Mouse (Mus musculus): ENCODE results near the gene Slc45a2. TPM values are rescaled to one million over a fixed set of nuclear protein-coding genes. Genes with fewer than 3 reads are reported as not detected.
"Not testable (repeated sequence)": the region's sequence is repeated elsewhere in the genome, so short reads cannot be mapped to it uniquely, and the experiment has no call there.

The Slc45a2 gene
- polyA plus RNA-seq, 1 experiment from 2014 or later: not detected

- not testable (repeated sequence) for H3K27ac ChIP-seq (ENCODE audit: low read depth, low read length); H3K36me3 ChIP-seq (ENCODE audit: control insufficient read depth, insufficient read depth, low read length); H3K9ac ChIP-seq (ENCODE audit: low read length); H3K27me3 ChIP-seq (replicated peaks; ENCODE audit: control insufficient read depth, insufficient read depth, low read length); ATAC-seq; H3K9me3 ChIP-seq (replicated peaks; ENCODE audit: control insufficient read depth, low read length); H3K4me3 ChIP-seq (ENCODE audit: low read depth, low read length); H3K4me2 ChIP-seq (ENCODE audit: low read length); H3K4me1 ChIP-seq (ENCODE audit: control insufficient read depth, insufficient read depth, low read length)
- WGBS: 77% methylated on average over 2 of the region's 2 CpGs
- DNase-seq (ENCODE audit: low spot score): peak; percentile 4
Measured at GRCm38 (mm10) chr15:10986477-10986876, 14.0 kb upstream of the Slc45a2 start.

GRCm38 (mm10) chr15:10990411-10990810 is 10.1 kb upstream of the Slc45a2 start:
- no peaks in the 10 kb centered on the region for H3K27me3 ChIP-seq (replicated peaks; ENCODE audit: control insufficient read depth, insufficient read depth, low read length)
- ATAC-seq (no peak), DNase-seq (ENCODE audit: low spot score) (no peak)
- no peak overlapping the region for H3K27ac ChIP-seq (ENCODE audit: low read depth, low read length)
- H3K36me3 ChIP-seq (ENCODE audit: control insufficient read depth, insufficient read depth, low read length): peaks cover 3% of the 10 kb centered on the region; the same call in 1 of the 2 replicates
- WGBS: 51% methylated on average over 2 of the region's 2 CpGs
- no peak overlapping the region for H3K4me3 ChIP-seq (ENCODE audit: low read depth, low read length)
- no peak overlapping the region for H3K9ac ChIP-seq (ENCODE audit: low read length)
- no peaks in the 10 kb centered on the region for H3K9me3 ChIP-seq (replicated peaks; ENCODE audit: control insufficient read depth, low read length)
- H3K4me2 ChIP-seq (ENCODE audit: low read length): no peak overlapping the region
- no peaks in the 10 kb centered on the region for H3K4me1 ChIP-seq (ENCODE audit: control insufficient read depth, insufficient read depth, low read length)

DNA sequence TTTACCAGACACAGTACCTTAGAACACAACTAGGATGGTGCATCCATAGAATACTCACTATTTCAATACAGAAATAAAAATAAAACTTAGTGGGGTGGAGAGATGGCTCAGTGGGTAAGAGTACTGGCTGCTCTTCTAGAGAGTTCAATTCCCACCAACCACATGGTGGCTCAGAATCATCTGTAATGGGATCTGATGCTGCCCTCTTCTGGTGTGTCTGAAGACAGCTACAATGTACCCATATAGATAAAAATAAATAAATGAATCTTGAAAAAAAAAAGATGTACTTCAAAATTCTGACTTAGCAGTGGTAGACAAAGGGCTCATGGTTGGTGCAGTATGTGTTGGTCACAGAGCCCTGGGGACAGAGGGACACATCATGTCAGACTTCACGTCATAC is 9.0 kb upstream of the Slc45a2 start:
- H3K36me3 ChIP-seq (ENCODE audit: control insufficient read depth, insufficient read depth, low read length): peaks cover 3% of the 10 kb centered on the region; the same call in 1 of the 2 replicates
- H3K4me1 ChIP-seq (ENCODE audit: control insufficient read depth, insufficient read depth, low read length): no peaks in the 10 kb centered on the region
- ATAC-seq (no peak), DNase-seq (ENCODE audit: low spot score) (no peak)
- no peak overlapping the region for H3K27ac ChIP-seq (ENCODE audit: low read depth, low read length)
- WGBS: 88% methylated on average over 1 of the region's 1 CpGs
- no peaks in the 10 kb centered on the region for H3K9me3 ChIP-seq (replicated peaks; ENCODE audit: control insufficient read depth, low read length)
- no peaks in the 10 kb centered on the region for H3K27me3 ChIP-seq (replicated peaks; ENCODE audit: control insufficient read depth, insufficient read depth, low read length)
- H3K4me3 ChIP-seq (ENCODE audit: low read depth, low read length): no peak overlapping the region
- no peak overlapping the region for H3K4me2 ChIP-seq (ENCODE audit: low read length)
- H3K9ac ChIP-seq (ENCODE audit: low read length): no peak overlapping the region

GRCm38 (mm10) chr15:10999832-11000231 is 689 bp upstream of the Slc45a2 start:
- no peaks in the 10 kb centered on the region for H3K4me1 ChIP-seq (ENCODE audit: control insufficient read depth, insufficient read depth, low read length)
- 47% methylated on average over 5 of the region's 5 CpGs for WGBS

GRCm38 (mm10) chr15:11003791-11004190 is 3.3 kb downstream of the Slc45a2 start:
- no peak overlapping the region for H3K27ac ChIP-seq (ENCODE audit: low read depth, low read length)
- no peaks in the 10 kb centered on the region for H3K4me1 ChIP-seq (ENCODE audit: control insufficient read depth, insufficient read depth, low read length)
- H3K36me3 ChIP-seq (ENCODE audit: control insufficient read depth, insufficient read depth, low read length): no peaks in the 10 kb centered on the region
- no peak for DNase-seq (ENCODE audit: low spot score)
- H3K4me2 ChIP-seq (ENCODE audit: low read length): no peak overlapping the region
- H3K27me3 ChIP-seq (replicated peaks; ENCODE audit: control insufficient read depth, insufficient read depth, low read length): no peaks in the 10 kb centered on the region
- no peak overlapping the region for H3K9ac ChIP-seq (ENCODE audit: low read length)
- 92% methylated on average over 4 of the region's 4 CpGs for WGBS
- H3K9me3 ChIP-seq (replicated peaks; ENCODE audit: control insufficient read depth, low read length): no peaks in the 10 kb centered on the region
- no peak for ATAC-seq
- no peak overlapping the region for H3K4me3 ChIP-seq (ENCODE audit: low read depth, low read length)

More at GRCm38 (mm10) chr15:10999832-11000231, 689 bp upstream of the Slc45a2 start:
- ATAC-seq: peak; percentile 61; the same call in 1 of the 2 replicates
- no peak overlapping the region for H3K9ac ChIP-seq (ENCODE audit: low read length)
- H3K4me3 ChIP-seq (ENCODE audit: low read depth, low read length): no peak overlapping the region
- H3K9me3 ChIP-seq (replicated peaks; ENCODE audit: control insufficient read depth, low read length): no peaks in the 10 kb centered on the region
- H3K27me3 ChIP-seq (replicated peaks; ENCODE audit: control insufficient read depth, insufficient read depth, low read length): no peaks in the 10 kb centered on the region
- no peak overlapping the region for H3K4me2 ChIP-seq (ENCODE audit: low read length)
- H3K36me3 ChIP-seq (ENCODE audit: control insufficient read depth, insufficient read depth, low read length): peaks cover 3% of the 10 kb centered on the region; the same call in 1 of the 2 replicates
- no peak overlapping the region for H3K27ac ChIP-seq (ENCODE audit: low read depth, low read length)
- DNase-seq (ENCODE audit: low spot score): peak; percentile 20

DNA sequence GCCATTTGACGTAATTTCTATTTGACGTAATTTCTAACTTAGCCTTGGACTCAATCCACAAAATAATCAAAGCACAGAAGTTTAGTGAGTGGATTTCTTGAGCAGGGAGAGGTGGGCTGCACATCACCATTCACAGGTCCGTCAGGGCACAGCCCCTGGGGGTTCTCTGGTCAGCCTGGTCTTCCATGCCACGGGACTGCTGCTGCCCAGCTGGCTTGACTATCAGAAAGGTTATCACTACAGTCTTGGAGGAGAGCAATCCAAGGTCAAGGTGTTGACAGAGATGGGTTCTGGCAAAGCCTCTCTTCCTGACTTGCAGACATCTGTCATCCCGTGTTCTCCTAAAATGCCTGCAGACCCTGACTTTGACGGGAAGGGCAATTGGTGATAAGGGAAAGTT is 4.1 kb downstream of the Slc45a2 start:
- 88% methylated on average over 6 of the region's 6 CpGs for WGBS
- no peaks in the 10 kb centered on the region for H3K9me3 ChIP-seq (replicated peaks; ENCODE audit: control insufficient read depth, low read length)
- H3K4me2 ChIP-seq (ENCODE audit: low read length): no peak overlapping the region
- no peaks in the 10 kb centered on the region for H3K36me3 ChIP-seq (ENCODE audit: control insufficient read depth, insufficient read depth, low read length)
- no peak for ATAC-seq
- no peaks in the 10 kb centered on the region for H3K4me1 ChIP-seq (ENCODE audit: control insufficient read depth, insufficient read depth, low read length)
- no peaks in the 10 kb centered on the region for H3K27me3 ChIP-seq (replicated peaks; ENCODE audit: control insufficient read depth, insufficient read depth, low read length)
- DNase-seq (ENCODE audit: low spot score): no peak
- no peak overlapping the region for H3K4me3 ChIP-seq (ENCODE audit: low read depth, low read length)
- H3K27ac ChIP-seq (ENCODE audit: low read depth, low read length): no peak overlapping the region
- H3K9ac ChIP-seq (ENCODE audit: low read length): no peak overlapping the region

DNA sequence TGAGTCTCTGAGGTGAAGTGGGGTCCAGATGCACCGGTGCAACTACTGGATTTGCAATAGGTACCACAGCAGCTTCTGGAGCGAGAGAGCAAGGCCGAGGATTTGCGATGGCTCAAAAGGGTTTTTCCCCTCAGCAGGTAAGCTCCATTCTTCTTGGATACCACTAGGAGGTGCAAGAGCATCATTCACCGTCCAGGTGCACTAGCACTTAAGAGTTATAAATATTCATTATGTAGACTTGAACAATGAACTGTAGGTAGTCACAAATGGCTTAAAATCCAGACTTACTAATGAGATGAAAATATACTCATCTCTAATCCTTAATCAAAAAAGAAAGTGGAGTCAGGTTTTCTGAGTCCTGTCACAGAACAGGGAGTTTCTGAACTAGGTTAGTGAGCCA is 8.2 kb downstream of the Slc45a2 start:
- ATAC-seq (no peak), DNase-seq (ENCODE audit: low spot score) (no peak)
- H3K9ac ChIP-seq (ENCODE audit: low read length): no peak overlapping the region
- H3K4me1 ChIP-seq (ENCODE audit: control insufficient read depth, insufficient read depth, low read length): no peaks in the 10 kb centered on the region
- H3K36me3 ChIP-seq (ENCODE audit: control insufficient read depth, insufficient read depth, low read length): no peaks in the 10 kb centered on the region
- no peaks in the 10 kb centered on the region for H3K27me3 ChIP-seq (replicated peaks; ENCODE audit: control insufficient read depth, insufficient read depth, low read length)
- no peak overlapping the region for H3K4me2 ChIP-seq (ENCODE audit: low read length)
- no peak overlapping the region for H3K4me3 ChIP-seq (ENCODE audit: low read depth, low read length)
- H3K9me3 ChIP-seq (replicated peaks; ENCODE audit: control insufficient read depth, low read length): no peaks in the 10 kb centered on the region
- no peak overlapping the region for H3K27ac ChIP-seq (ENCODE audit: low read depth, low read length)
- WGBS: 22% methylated on average over 5 of the region's 5 CpGs

- WGBS: 93% methylated on average over 11 of the region's 11 CpGs
- no peak overlapping the region for H3K27ac ChIP-seq (ENCODE audit: low read depth, low read length)
- H3K27me3 ChIP-seq (replicated peaks; ENCODE audit: control insufficient read depth, insufficient read depth, low read length): no peaks in the 10 kb centered on the region
- ATAC-seq: no peak
- H3K4me3 ChIP-seq (ENCODE audit: low read depth, low read length): no peak overlapping the region
- H3K4me1 ChIP-seq (ENCODE audit: control insufficient read depth, insufficient read depth, low read length): no peaks in the 10 kb centered on the region
- no peak for DNase-seq (ENCODE audit: low spot score)
- no peak overlapping the region for H3K4me2 ChIP-seq (ENCODE audit: low read length)
- no peaks in the 10 kb centered on the region for H3K36me3 ChIP-seq (ENCODE audit: control insufficient read depth, insufficient read depth, low read length)
- no peaks in the 10 kb centered on the region for H3K9me3 ChIP-seq (replicated peaks; ENCODE audit: control insufficient read depth, low read length)
- H3K9ac ChIP-seq (ENCODE audit: low read length): no peak overlapping the region
Measured at GRCm38 (mm10) chr15:11010976-11011548, 10.5 kb downstream of the Slc45a2 start.

GRCm38 (mm10) chr15:11014931-11015330 is 14.4 kb downstream of the Slc45a2 start:
- ATAC-seq (no peak), DNase-seq (ENCODE audit: low spot score) (no peak)
- Histone ChIP-seq H3K27ac (ENCODE audit: low read depth, low read length) (no peak overlapping the region), H3K4me3 (ENCODE audit: low read depth, low read length) (no peak overlapping the region), H3K36me3 (ENCODE audit: control insufficient read depth, insufficient read depth, low read length) (no peaks in the 10 kb centered on the region), H3K27me3 (replicated peaks; ENCODE audit: control insufficient read depth, insufficient read depth, low read length) (no peaks in the 10 kb centered on the region), H3K4me2 (ENCODE audit: low read length) (no peak overlapping the region), H3K4me1 (ENCODE audit: control insufficient read depth, insufficient read depth, low read length) (no peaks in the 10 kb centered on the region), H3K9ac (ENCODE audit: low read length) (no peak overlapping the region), H3K9me3 (replicated peaks; ENCODE audit: control insufficient read depth, low read length) (no peaks in the 10 kb centered on the region)
- 38% methylated on average over 2 of the region's 2 CpGs for WGBS
